Mouse (Mus musculus): ENCODE measurements around the gene AB124611. TPM values are rescaled to one million over a fixed set of nuclear protein-coding genes. Genes with fewer than 3 reads are reported as not detected.

Gene AB124611
- polyA plus RNA-seq, 1 experiment from 2014 or later = 2.6 TPM

DNA sequence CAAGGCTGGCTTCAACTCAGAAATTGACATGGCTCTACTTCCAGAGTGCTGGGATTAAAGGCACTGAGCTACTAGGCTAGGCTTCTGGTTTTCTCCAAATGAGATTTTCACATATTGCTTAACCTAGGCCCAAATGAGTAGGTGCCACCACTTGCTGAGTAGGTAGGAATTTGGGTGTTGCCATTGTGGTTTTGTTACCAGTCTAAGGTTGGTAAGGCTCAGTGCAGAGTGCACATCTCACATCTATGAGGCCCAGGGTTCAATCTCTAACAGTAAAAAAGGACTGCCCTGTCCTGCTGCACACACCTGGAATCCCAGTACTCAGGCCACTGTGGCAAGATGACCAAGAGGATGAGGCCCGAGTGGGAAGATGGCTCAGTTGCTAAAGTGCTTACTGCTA, 59.4 kb downstream of the AB124611 start:
- no peak for TF ChIP-seq CTCF (IDR thresholded peaks at IDR 0.05; ENCODE audit: low read depth)
- H3K4me1 ChIP-seq (replicated peaks; ENCODE audit: insufficient read depth, low read length) = no peaks in the 10 kb centered on the region
- no peak overlapping the region for H3K4me2 ChIP-seq (ENCODE audit: low read length)
- peaks cover 81% of the 10 kb centered on the region for H3K36me3 ChIP-seq (ENCODE audit: insufficient read depth, low read length)
- no peak overlapping the region for H3K9ac ChIP-seq (ENCODE audit: low read depth, low read length)
- H3K9me3 ChIP-seq (replicated peaks; ENCODE audit: low read length) = no peaks in the 10 kb centered on the region
- no peak overlapping the region for H3K4me3 ChIP-seq (replicated peaks; ENCODE audit: low read depth, low read length)
- WGBS = 90% methylated on average over 1 of the region's 1 CpGs
- no peak for ATAC-seq (replicated peaks; ENCODE audit: low FRiP score, low read depth)
- no peak for DNase-seq (ENCODE audit: low spot score)
- H3K27me3 ChIP-seq (ENCODE audit: insufficient read depth, low read length) = no peaks in the 10 kb centered on the region
- H3K27ac ChIP-seq = no peak overlapping the region

DNA sequence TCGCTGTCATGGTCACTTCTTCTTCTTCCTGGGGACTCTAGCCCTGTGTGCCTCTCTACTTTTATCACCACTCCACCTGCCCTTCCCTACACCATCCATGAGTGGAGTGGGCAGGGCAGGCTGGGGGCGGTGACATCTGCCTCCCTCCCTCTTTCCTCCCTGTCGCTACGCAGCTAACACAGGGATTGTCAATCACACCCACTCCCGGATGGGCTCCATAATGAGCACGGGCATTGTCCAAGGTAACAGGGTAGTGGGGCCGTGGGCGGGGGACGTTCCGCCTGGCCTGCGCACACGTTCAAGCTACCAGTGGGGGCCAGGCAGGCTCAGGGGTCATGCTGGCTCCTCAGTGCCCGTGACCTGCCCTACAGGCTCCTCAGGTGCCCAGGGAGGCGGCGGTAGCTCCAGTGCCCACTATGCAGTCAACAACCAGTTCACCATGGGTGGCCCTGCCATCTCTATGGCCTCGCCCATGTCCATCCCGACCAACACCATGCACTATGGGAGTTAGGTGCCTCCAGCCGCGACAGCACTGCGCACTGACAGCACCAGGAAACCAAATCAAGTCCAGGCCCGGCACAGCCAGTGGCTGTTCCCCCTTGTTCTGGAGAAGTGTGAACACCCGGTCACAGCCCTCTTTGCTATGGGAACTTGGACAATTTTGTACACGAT, 61.8 kb downstream of the AB124611 start:
- no peak overlapping the region for H3K4me2 ChIP-seq (ENCODE audit: low read length)
- WGBS = 83% methylated on average over 23 of the region's 23 CpGs
- no peak overlapping the region for H3K4me3 ChIP-seq (replicated peaks; ENCODE audit: low read depth, low read length)
- H3K27ac ChIP-seq = no peak overlapping the region
- H3K27me3 ChIP-seq (ENCODE audit: insufficient read depth, low read length) = no peaks in the 10 kb centered on the region
- H3K9me3 ChIP-seq (replicated peaks; ENCODE audit: low read length) = no peaks in the 10 kb centered on the region
- TF ChIP-seq CTCF (IDR thresholded peaks at IDR 0.05; ENCODE audit: low read depth) = no peak
- no peak for ATAC-seq (replicated peaks; ENCODE audit: low FRiP score, low read depth)
- H3K4me1 ChIP-seq (replicated peaks; ENCODE audit: insufficient read depth, low read length) = peaks cover 7% of the 10 kb centered on the region; the same call in 1 of the 2 replicates
- H3K9ac ChIP-seq (ENCODE audit: low read depth, low read length) = no peak overlapping the region
- no peak for DNase-seq (ENCODE audit: low spot score)
- H3K36me3 ChIP-seq (ENCODE audit: insufficient read depth, low read length) = peaks cover 70% of the 10 kb centered on the region

DNA sequence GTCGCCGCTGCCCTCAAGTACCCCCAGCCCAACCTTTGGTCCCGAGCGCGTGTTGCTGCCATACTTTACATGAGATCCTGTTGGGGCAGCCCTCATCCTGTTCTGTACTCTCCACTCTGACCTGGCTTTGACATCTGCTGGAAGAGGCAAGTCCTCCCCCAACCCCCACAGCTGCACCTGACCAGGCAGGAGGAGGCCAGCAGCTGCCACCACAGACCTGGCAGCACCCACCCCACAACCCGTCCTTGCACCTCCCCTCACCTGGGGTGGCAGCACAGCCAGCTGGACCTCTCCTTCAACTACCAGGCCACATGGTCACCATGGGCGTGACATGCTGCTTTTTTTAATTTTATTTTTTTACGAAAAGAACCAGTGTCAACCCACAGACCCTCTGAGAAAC, 62.4 kb downstream of the AB124611 start:
- DNase-seq (ENCODE audit: low spot score) = no peak
- Histone ChIP-seq H3K4me3 (replicated peaks; ENCODE audit: low read depth, low read length) (no peak overlapping the region), H3K4me1 (replicated peaks; ENCODE audit: insufficient read depth, low read length) (peaks cover 7% of the 10 kb centered on the region; the same call in 1 of the 2 replicates), H3K9ac (ENCODE audit: low read depth, low read length) (no peak overlapping the region), H3K9me3 (replicated peaks; ENCODE audit: low read length) (no peaks in the 10 kb centered on the region), H3K36me3 (ENCODE audit: insufficient read depth, low read length) (peaks cover 65% of the 10 kb centered on the region), H3K27me3 (ENCODE audit: insufficient read depth, low read length) (no peaks in the 10 kb centered on the region), H3K4me2 (ENCODE audit: low read length) (no peak overlapping the region), H3K27ac (no peak overlapping the region)
- 85% methylated on average over 8 of the region's 8 CpGs for WGBS
- no peak for TF ChIP-seq CTCF (IDR thresholded peaks at IDR 0.05; ENCODE audit: low read depth)
- ATAC-seq (replicated peaks; ENCODE audit: low FRiP score, low read depth) = no peak

DNA sequence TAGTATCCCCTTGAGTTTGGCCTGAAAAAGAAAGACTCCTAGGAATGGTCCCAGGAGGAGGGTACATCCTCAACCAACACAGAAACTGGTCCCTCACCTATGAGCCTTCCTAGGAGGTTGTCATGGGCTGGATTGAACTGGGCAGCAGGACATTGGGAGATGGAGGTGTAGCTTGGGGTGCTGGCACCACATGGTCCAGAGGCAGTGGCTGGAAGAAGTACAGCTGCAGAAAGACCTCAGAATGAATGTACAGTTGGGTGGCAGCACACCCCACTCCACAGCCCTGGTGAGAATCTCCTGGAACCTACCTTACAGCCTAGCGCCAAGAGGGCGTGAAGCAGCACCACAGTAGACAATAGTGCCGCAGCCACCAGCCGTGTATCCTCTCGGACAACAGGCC, 63.6 kb downstream of the AB124611 start:
- 95% methylated on average over 5 of the region's 5 CpGs for WGBS
- no peak overlapping the region for H3K27ac ChIP-seq
- H3K4me1 ChIP-seq (replicated peaks; ENCODE audit: insufficient read depth, low read length) = peaks cover 17% of the 10 kb centered on the region
- ATAC-seq (replicated peaks; ENCODE audit: low FRiP score, low read depth) (no peak), DNase-seq (ENCODE audit: low spot score) (no peak)
- TF ChIP-seq CTCF (IDR thresholded peaks at IDR 0.05; ENCODE audit: low read depth) = no peak
- no peaks in the 10 kb centered on the region for H3K9me3 ChIP-seq (replicated peaks; ENCODE audit: low read length)
- peaks cover 56% of the 10 kb centered on the region for H3K36me3 ChIP-seq (ENCODE audit: insufficient read depth, low read length)
- no peaks in the 10 kb centered on the region for H3K27me3 ChIP-seq (ENCODE audit: insufficient read depth, low read length)
- no peak overlapping the region for H3K4me3 ChIP-seq (replicated peaks; ENCODE audit: low read depth, low read length)
- H3K4me2 ChIP-seq (ENCODE audit: low read length) = no peak overlapping the region
- no peak overlapping the region for H3K9ac ChIP-seq (ENCODE audit: low read depth, low read length)

DNA sequence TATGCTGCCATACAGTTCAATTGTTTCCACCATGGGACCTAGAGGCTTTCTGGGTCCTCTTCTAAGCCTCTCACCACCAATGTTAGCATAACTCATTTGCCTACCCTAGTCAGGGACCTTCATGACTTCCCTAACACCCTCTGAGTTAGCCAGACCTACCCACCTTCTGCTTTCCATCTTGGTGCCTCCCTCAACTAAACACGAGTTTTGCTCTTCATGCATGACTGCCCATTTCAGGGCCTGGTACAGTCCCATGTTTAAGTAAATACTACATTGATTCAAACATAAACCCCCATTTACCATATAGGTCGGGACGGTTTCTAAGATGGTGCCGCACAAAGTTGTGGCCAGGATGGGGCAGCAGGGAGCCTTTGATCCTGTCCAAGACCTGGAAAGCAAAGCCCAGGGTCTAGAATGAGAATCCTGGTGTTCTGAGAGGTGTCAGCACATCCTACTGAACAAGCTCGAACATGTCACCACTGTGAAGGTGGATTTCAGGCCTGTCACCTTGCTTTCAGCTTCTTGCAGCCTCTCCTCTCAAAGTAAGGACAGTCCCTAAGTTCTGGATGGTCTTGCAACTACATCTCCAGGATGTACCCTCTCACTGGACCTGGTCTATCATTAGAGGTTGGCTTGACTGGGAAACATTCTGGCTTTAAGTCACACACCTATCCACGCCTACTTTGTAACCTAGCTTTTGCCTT, 65.3 kb downstream of the AB124611 start:
- Histone ChIP-seq H3K9ac (ENCODE audit: low read depth, low read length) (0 out of 2 replicates have a peak overlapping the region, but pooled peaks have one; percentile 90), H3K27me3 (ENCODE audit: insufficient read depth, low read length) (no peaks in the 10 kb centered on the region), H3K4me2 (ENCODE audit: low read length) (0 out of 2 replicates have a peak overlapping the region, but pooled peaks have one; percentile 93), H3K36me3 (ENCODE audit: insufficient read depth, low read length) (peaks cover 39% of the 10 kb centered on the region), H3K4me1 (replicated peaks; ENCODE audit: insufficient read depth, low read length) (peaks cover 17% of the 10 kb centered on the region), H3K9me3 (replicated peaks; ENCODE audit: low read length) (no peaks in the 10 kb centered on the region), H3K27ac (no peak overlapping the region), H3K4me3 (replicated peaks; ENCODE audit: low read depth, low read length) (no peak overlapping the region)
- 73% methylated on average over 6 of the region's 6 CpGs for WGBS
- no peak for TF ChIP-seq CTCF (IDR thresholded peaks at IDR 0.05; ENCODE audit: low read depth)
- ATAC-seq (replicated peaks; ENCODE audit: low FRiP score, low read depth) (no peak), DNase-seq (ENCODE audit: low spot score) (no peak)

DNA sequence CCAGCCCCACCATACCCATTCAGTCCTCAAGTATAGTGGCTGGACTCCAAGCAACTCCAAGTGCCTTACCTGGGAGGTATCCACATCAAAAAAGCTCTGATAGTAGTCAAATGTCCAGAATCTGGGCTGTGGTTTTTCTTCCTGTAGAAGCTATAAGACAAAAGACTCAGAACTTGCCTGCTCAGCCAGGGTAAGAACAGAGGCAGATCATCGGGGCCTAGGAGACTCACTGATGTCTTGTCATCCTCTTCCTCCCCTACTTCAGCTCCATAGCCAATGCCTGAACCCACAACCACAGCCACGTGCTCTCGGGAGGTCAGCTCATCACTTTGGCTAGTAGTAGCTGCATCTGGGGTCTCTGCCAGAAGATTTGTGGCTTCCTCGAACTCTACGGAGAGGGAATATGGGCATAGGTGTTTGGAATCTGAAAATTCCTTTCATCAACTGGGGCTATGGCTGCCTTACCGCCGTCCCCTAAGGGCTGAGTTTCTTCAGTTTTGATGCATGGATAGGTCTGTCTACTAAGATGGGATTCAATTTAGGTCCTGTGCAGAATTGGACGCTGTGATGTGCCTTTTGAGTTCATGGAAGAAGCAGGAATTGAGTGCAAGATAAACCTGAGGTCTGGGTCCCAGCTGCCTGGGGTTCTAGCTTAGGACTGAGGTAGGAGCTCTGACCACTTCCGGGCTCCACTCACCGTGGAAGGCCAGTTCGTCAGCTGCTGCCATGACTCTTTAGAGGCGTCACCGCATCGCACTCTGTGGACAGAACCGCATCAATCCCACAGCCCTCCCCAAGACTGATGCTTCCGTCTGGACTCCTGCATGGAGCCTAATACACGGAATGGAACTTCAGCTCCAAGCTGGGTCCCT, 66.1 kb downstream of the AB124611 start:
- H3K4me1 ChIP-seq (replicated peaks; ENCODE audit: insufficient read depth, low read length) = peaks cover 17% of the 10 kb centered on the region
- TF ChIP-seq CTCF (IDR thresholded peaks at IDR 0.05; ENCODE audit: low read depth) = no peak
- WGBS = 18% methylated on average over 17 of the region's 17 CpGs
- no peaks in the 10 kb centered on the region for H3K9me3 ChIP-seq (replicated peaks; ENCODE audit: low read length)
- DNase-seq (ENCODE audit: low spot score) (no peak), ATAC-seq (replicated peaks; ENCODE audit: low FRiP score, low read depth) (no peak)
- H3K27me3 ChIP-seq (ENCODE audit: insufficient read depth, low read length) = no peaks in the 10 kb centered on the region
- peaks cover 31% of the 10 kb centered on the region for H3K36me3 ChIP-seq (ENCODE audit: insufficient read depth, low read length)
- H3K4me2 ChIP-seq (ENCODE audit: low read length) = peak overlapping the region; percentile 93
- H3K9ac ChIP-seq (ENCODE audit: low read depth, low read length) = peak overlapping the region; percentile 90
- H3K4me3 ChIP-seq (replicated peaks; ENCODE audit: low read depth, low read length) = peak overlapping the region; percentile 98
- peak overlapping the region; percentile 91 for H3K27ac ChIP-seq
